Mouse (Mus musculus) neural tube, embryonic 14.5 days (tissue): ENCODE measurements around the gene Fgf4. TPM values are rescaled to one million over a fixed set of nuclear protein-coding genes. Genes with fewer than 3 reads are reported as not detected.

Experiments used
- ATAC-seq: fragments of 200-750 bp; cut with Nextera tagmentation; 2 replicates; pipeline ENCODE4 v1.8.0; 2017; ENCODE audit warnings: low read depth, mild to moderate bottlenecking, moderate TSS enrichment, moderate library complexity
- H3K27ac ChIP-seq: fragments of 300-500 bp; sonication (generic); 2 replicates; pipeline ENCODE4 v1.5.1; 2014; ENCODE audit warnings: low read depth, mild to moderate bottlenecking, control low read depth, low read length, moderate library complexity, mixed read lengths
- H3K27me3 ChIP-seq: fragments of 300-500 bp; sonication (generic); 2 replicates; pipeline ENCODE4 v1.6.1; 2014; ENCODE audit warnings: low read length; ENCODE audit not compliant: control insufficient read depth, insufficient read depth
- H3K36me3 ChIP-seq: fragments of 300-500 bp; sonication (generic); 2 replicates; pipeline ENCODE4 v1.6.1; 2014; ENCODE audit warnings: low read length, mixed read lengths; ENCODE audit not compliant: control insufficient read depth, insufficient read depth
- H3K4me1 ChIP-seq: fragments of 300-500 bp; sonication (generic); 2 replicates; pipeline ENCODE4 v1.6.1; 2014; ENCODE audit warnings: low read length; ENCODE audit not compliant: control insufficient read depth, insufficient read depth
- H3K4me2 ChIP-seq: fragments of 300-500 bp; sonication (generic); 2 replicates; pipeline ENCODE4 v1.6.1; 2014; ENCODE audit warnings: mild to moderate bottlenecking, low read depth, low read length, control low read depth
- H3K4me3 ChIP-seq: fragments of 300-500 bp; sonication (generic); 2 replicates; pipeline ENCODE4 v1.5.1; 2014; ENCODE audit warnings: low read depth, low read length, control low read depth, mixed read lengths
- H3K9ac ChIP-seq: fragments of 300-500 bp; sonication (generic); replicated peaks from 2 replicates; pipeline ENCODE4 v1.6.1; 2014; ENCODE audit warnings: low read depth, mild to moderate bottlenecking, control low read depth, low read length, mixed read lengths
- H3K9me3 ChIP-seq: fragments of 300-500 bp; sonication (generic); 2 replicates; pipeline ENCODE4 v1.6.1; 2016; ENCODE audit warnings: low read length; ENCODE audit not compliant: control insufficient read depth
- WGBS: fragments of 180-500 bp; shearing (Covaris S2); extraction: QIAGEN DNeasy Blood & Tissue Kit; methylation state at CpG from one replicate; pipeline ENCODE4 v1.1.7; 2014; 5-methylcytosine and 5-hydroxymethylcytosine counted together
- polyA plus RNA-seq: library from polyadenylated mRNA; unstranded; fragments of >200 nt; fragmentation: Nextera tagmentation; extraction: Ambion mirVana; gene quantifications from 2 replicates; pipeline ENCODE4 v1.2.1, GENCODE M21; 2014

The Fgf4 gene
- polyA plus RNA-seq, 1 experiment from 2014 or later, result not detected

GRCm38 (mm10) chr7:144914296-144914947 lies 67.3 kb downstream of the Fgf4 start:
- Histone ChIP-seq H3K4me2 (peak overlapping the region; percentile 94), H3K9ac (peak overlapping the region; percentile 64; the same call in 1 of the 2 replicates), H3K27me3 (no peaks in the 10 kb centered on the region), H3K9me3 (no peaks in the 10 kb centered on the region), H3K4me1 (peaks cover 6% of the 10 kb centered on the region; the same call in 1 of the 2 replicates), H3K27ac (peak overlapping the region; percentile 93), H3K36me3 (peaks cover 14% of the 10 kb centered on the region; the same call in 1 of the 2 replicates), H3K4me3 (peak overlapping the region; percentile 83)
- peak; percentile 92 for ATAC-seq
- WGBS, result 10% methylated on average over 17 of the region's 17 CpGs

Other genes starting within 250 kb of the Fgf4 start
- gene Ano1, start 95.4 kb upstream of the Fgf4 start, polyA plus RNA-seq, result 3.7 and 5.3 TPM in 2 replicates
- 0.39 and 0.59 TPM in 2 replicates for gene Fgf3, start 9.3 kb upstream of the Fgf4 start, polyA plus RNA-seq
- 11.9 and 13.3 TPM in 2 replicates for gene Fgf15, start 49.2 kb downstream of the Fgf4 start, polyA plus RNA-seq
- gene LTO1, start 67.7 kb downstream of the Fgf4 start, polyA plus RNA-seq, result 22.4 and 25.8 TPM in 2 replicates
- gene Ccnd1, start 92.6 kb downstream of the Fgf4 start, polyA plus RNA-seq, result 12.1 and 17.9 TPM in 2 replicates